Mouse (Mus musculus) midbrain, embryonic 14.5 days (tissue): Measurements from ENCODE around the gene 1700019D03Rik. TPM values are rescaled to one million over a fixed set of nuclear protein-coding genes. Genes with fewer than 3 reads are reported as not detected.

Source experiments
- polyA plus RNA-seq: library from polyadenylated mRNA; unstranded; fragments of >200 nt; fragmentation: Nextera tagmentation; extraction: Ambion mirVana; gene quantifications from 2 replicates; pipeline ENCODE4 v1.2.1, GENCODE M21; 2014

Gene 1700019D03Rik
- polyA plus RNA-seq, 1 experiment from 2014 or later = 3.0 TPM

Other genes starting within 250 kb of the 1700019D03Rik start
- 22.6 and 28.2 TPM in 2 replicates for gene Inpp1, start 202.5 kb downstream of the 1700019D03Rik start, polyA plus RNA-seq
- gene Hibch, start 175.2 kb downstream of the 1700019D03Rik start, polyA plus RNA-seq = 30.5 and 31.9 TPM in 2 replicates
- gene Mstn, start 41.5 kb upstream of the 1700019D03Rik start, polyA plus RNA-seq = 0.11 and 0.39 TPM in 2 replicates
- not detected in 2 replicates for gene 1700019A02Rik, start 167.5 kb upstream of the 1700019D03Rik start, polyA plus RNA-seq